Mouse (Mus musculus): ENCODE results near the gene Cyp2j9.
"Not testable (repeated sequence)": the region's sequence is repeated elsewhere in the genome, so short reads cannot be mapped to it uniquely, and the experiment has no call there.

Gene Cyp2j9

GRCm38 (mm10) chr4:96590911-96591790, at the start of gene Cyp2j9:
Cyp2j9 (minus strand) TSS chr4:96591578.
- no peak for DNase-seq (ENCODE audit: low read depth in 2 of 2, low spot score in 2 of 2)

GRCm38 (mm10) chr4:96635455-96635854, 44.1 kb upstream of the Cyp2j9 start:
- no peak for DNase-seq (ENCODE audit: low read depth in 2 of 2, low spot score in 2 of 2)

GRCm38 (mm10) chr4:96622474-96622873, 31.1 kb upstream of the Cyp2j9 start:
- no peak for DNase-seq (ENCODE audit: low read depth in 2 of 2, low spot score in 2 of 2)

GRCm38 (mm10) chr4:96591791-96592150, 393 bp upstream of the Cyp2j9 start:
- no peak for DNase-seq (ENCODE audit: low read depth in 2 of 2, low spot score in 2 of 2)

GRCm38 (mm10) chr4:96581425-96582088, 9.8 kb downstream of the Cyp2j9 start:
- DNase-seq (ENCODE audit: low read depth in 2 of 2, low spot score in 2 of 2) = no peak

- not testable (repeated sequence) for DNase-seq (ENCODE audit: low read depth in 2 of 2, low spot score in 2 of 2)
Measured at GRCm38 (mm10) chr4:96580351-96580750, 11.0 kb downstream of the Cyp2j9 start.

GRCm38 (mm10) chr4:96569442-96569841, 21.9 kb downstream of the Cyp2j9 start:
- no peak for DNase-seq (ENCODE audit: low read depth in 2 of 2, low spot score in 2 of 2)

GRCm38 (mm10) chr4:96567988-96568387, 23.4 kb downstream of the Cyp2j9 start:
- no peak for DNase-seq (ENCODE audit: low read depth in 2 of 2, low spot score in 2 of 2)

GRCm38 (mm10) chr4:96565808-96566207, 25.6 kb downstream of the Cyp2j9 start:
- no peak for DNase-seq (ENCODE audit: low read depth in 2 of 2, low spot score in 2 of 2)

GRCm38 (mm10) chr4:96560464-96560863, 30.9 kb downstream of the Cyp2j9 start:
- DNase-seq (ENCODE audit: low read depth in 2 of 2, low spot score in 2 of 2) = no peak

- no peak for DNase-seq (ENCODE audit: low read depth in 2 of 2, low spot score in 2 of 2)
Measured at GRCm38 (mm10) chr4:96559781-96560180, 31.6 kb downstream of the Cyp2j9 start.

- DNase-seq (ENCODE audit: low read depth in 2 of 2, low spot score in 2 of 2) = no peak
Measured at GRCm38 (mm10) chr4:96553133-96553819, 38.1 kb downstream of the Cyp2j9 start, which contains the start of gene Cyp2j6. Cyp2j6 (minus strand) TSS chr4:96553661.

GRCm38 (mm10) chr4:96551619-96552018, 39.8 kb downstream of the Cyp2j9 start:
- DNase-seq (ENCODE audit: low read depth in 2 of 2, low spot score in 2 of 2) = no peak

GRCm38 (mm10) chr4:96545976-96546375, 45.4 kb downstream of the Cyp2j9 start:
- DNase-seq (ENCODE audit: low read depth in 2 of 2, low spot score in 2 of 2) = no peak

GRCm38 (mm10) chr4:96525772-96526171, 65.6 kb downstream of the Cyp2j9 start:
- DNase-seq (ENCODE audit: low read depth in 2 of 2, low spot score in 2 of 2) = no peak

- DNase-seq (ENCODE audit: low read depth in 2 of 2, low spot score in 2 of 2) = no peak
Measured at GRCm38 (mm10) chr4:96522256-96522655, 69.1 kb downstream of the Cyp2j9 start.
